Mouse (Mus musculus) megakaryocyte, adult 5-6 weeks (primary cell): ENCODE measurements around the gene Slc37a4. TPM values are rescaled to one million over a fixed set of nuclear protein-coding genes. Genes with fewer than 3 reads are reported as not detected.
"Not testable (repeated sequence)": the region's sequence is repeated elsewhere in the genome, so short reads cannot be mapped to it uniquely, and the experiment has no call there.

Experiments
- ATAC-seq: 2 replicates; pipeline ENCODE4 v1.8.0; 2016; ENCODE audit warnings: mild to moderate bottlenecking, inconsistent platforms; ENCODE audit not compliant: poor library complexity, severe bottlenecking
- total RNA-seq, 2 experiments: library from RNA; stranded (forward) in 1 of 2; stranded (reverse) in 1 of 2; fragments of 153-499, 151-499 nt in 1 of 2; fragments of 221-1000, 200-1000 nt in 1 of 2; gene quantifications; 2 replicates each; pipeline versions ENCODE4 v1.2.3 to v1.2.4; 2015 to 2017

Slc37a4 gene
- total RNA-seq, 2 experiments from 2014 or later, result 14.8 to 19.7 TPM

DNA sequence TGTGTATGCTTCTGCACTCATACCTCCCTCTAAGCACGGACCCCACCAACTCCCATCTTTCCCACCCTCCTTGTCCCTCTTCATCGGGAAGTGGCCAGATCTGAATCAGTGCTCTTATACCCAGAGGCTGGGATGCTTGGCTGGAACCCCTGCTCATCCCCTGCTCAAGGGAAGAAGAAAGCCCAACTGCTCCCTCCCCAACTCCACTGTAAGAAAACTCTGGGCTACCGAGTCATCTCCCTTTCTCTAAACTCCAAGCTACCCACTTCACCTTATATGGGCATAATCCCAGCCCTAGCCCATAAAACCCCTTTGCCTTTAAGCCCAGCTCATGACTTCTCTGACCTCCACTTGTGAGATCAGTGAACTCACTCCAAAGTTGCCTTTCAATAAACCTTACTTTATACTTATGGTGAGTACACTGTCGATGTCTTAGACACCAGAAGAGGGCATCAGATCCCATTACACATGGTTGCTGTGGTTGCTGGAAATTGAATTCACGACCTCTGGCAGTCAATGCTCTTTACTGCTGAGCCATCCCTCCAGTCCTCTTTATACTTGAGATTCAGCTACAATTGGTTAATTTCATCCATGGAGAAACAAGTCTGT, 36.0 kb downstream of the Slc37a4 start:
- no peak for ATAC-seq

DNA sequence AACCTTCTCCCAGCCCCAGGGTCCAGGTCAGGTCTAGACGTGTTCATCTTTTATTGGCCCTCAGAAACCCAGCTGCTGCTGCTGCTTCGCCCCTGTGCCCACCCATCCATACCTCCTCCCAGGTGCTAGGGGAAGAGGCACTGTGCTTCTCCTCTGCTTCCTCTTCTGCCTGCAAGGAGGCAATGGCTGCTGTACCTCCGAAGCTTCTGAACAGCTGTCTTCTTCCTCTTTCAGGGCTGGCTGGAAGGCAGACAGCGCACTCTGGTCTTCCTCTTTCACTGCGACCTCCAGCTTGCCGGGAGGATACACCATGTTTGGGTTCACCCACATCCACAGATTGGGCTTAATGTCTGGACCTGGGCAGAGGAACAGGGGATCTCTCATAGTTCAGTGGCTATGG, 39.1 kb downstream of the Slc37a4 start:
- peak; percentile 100 for ATAC-seq

DNA sequence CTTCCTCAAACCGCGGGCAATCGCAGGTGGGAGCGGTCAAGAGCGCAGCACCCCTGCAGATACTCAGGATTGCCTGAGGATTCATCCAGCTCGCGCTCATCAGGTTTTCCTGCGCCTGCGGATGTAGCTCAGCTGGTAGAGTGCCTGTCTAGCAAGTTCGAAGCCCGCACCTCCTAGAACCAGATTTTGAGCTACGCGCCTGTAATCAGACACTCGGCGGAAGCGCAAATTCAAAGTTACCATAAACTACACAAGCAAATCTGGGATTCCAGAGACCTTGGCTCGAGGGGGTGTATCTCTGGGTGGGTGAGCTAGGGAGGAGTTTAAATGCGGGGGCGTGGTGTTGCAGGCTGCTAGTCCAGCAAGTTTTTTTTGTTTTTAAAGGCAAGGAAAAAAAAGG, 44.3 kb downstream of the Slc37a4 start, which contains the start of gene Foxr1:
Gene Foxr1 (minus strand): TSS at position 176 of the 400 bp plus-strand sequence.
- ATAC-seq, result no peak

DNA sequence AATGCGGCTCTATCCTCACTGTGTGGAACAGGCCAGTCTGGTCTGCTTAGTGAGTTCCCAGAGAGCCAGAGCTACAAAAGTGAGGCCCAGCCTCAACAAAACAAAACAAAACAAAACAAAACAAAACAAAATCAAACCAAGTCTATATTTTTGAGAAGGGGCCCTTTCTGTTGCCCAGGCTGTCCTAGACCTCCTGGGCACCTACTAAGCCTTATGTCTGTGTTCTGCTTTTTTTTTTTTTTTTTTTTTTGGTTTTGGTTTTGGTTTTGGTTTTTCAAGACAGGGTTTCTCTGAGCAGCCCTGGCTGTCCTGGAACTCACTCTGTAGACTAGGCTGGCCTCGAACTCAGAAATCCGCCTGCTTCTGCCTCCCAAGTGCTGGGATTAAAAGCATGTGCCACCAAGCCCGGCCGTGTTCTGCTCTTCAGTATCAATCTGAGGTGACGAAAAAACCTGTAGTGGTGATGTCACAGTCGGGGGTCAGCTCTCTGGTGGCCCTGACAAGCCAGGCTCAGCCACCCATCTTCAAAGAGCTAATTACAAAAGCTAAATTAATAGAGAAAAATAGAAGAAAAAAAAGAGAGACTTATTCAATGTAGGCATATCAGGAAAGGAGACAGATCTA, 47.9 kb downstream of the Slc37a4 start:
- ATAC-seq, result not testable (repeated sequence)

DNA sequence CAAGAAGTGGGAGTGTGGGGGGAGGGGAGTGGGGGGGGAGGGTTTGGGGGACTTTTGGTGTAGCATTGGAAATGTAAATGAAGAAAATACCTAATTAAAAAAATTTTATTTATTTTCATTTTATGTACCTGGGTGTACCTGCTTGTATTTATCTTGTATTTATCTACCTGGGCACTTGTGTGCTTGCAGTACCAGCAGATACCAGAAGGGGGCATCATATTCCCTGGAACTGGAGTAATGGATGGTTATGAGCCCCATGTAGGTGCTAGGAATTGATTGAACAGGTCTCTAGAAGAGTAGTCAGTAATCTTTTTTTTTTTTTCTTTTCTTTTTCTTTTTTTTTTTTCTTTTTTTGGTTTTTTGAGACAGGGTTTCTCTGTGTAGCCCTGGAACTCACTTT, 53.7 kb downstream of the Slc37a4 start:
- ATAC-seq, result no peak

Other genes with a start within 250 kb of the Slc37a4 start
- 179 and 180 TPM in 2 replicates for gene Cbl, start 162.8 kb upstream of the Slc37a4 start, total RNA-seq (2015)
- 45.3 and 70.2 TPM in 2 replicates for gene Cbl, start 162.8 kb upstream of the Slc37a4 start, total RNA-seq (2017)
- not detected in 2 replicates for gene Ccdc153, start 156.2 kb upstream of the Slc37a4 start, total RNA-seq (2015)
- gene Ccdc153, start 156.2 kb upstream of the Slc37a4 start, total RNA-seq (2017), result not detected in 2 replicates
- gene Pdzd3, start 145.4 kb upstream of the Slc37a4 start, total RNA-seq (2015), result 0.07 and 0.34 TPM in 2 replicates
- gene Pdzd3, start 145.4 kb upstream of the Slc37a4 start, total RNA-seq (2017), result not detected in 2 replicates
- gene Nlrx1, start 128.3 kb upstream of the Slc37a4 start, total RNA-seq (2015), result 9.5 and 13.1 TPM in 2 replicates
- 12.1 and 12.4 TPM in 2 replicates for gene Nlrx1, start 128.3 kb upstream of the Slc37a4 start, total RNA-seq (2017)
- 1.3 and 3.9 TPM in 2 replicates for gene Abcg4, start 108.2 kb upstream of the Slc37a4 start, total RNA-seq (2015)
- 1.1 and 1.7 TPM in 2 replicates for gene Abcg4, start 108.2 kb upstream of the Slc37a4 start, total RNA-seq (2017)
- 12.3 and 18.4 TPM in 2 replicates for gene Hinfp, start 91.2 kb upstream of the Slc37a4 start, total RNA-seq (2015)
- gene Hinfp, start 91.2 kb upstream of the Slc37a4 start, total RNA-seq (2017), result 13.1 and 15.3 TPM in 2 replicates
- gene C2cd2l, start 76.6 kb upstream of the Slc37a4 start, total RNA-seq (2015), result 12.0 and 16.4 TPM in 2 replicates
- gene C2cd2l, start 76.6 kb upstream of the Slc37a4 start, total RNA-seq (2017), result 11.0 and 13.4 TPM in 2 replicates
- gene Dpagt1, start 70.8 kb upstream of the Slc37a4 start, total RNA-seq (2015), result 37.7 and 39.4 TPM in 2 replicates
- gene Dpagt1, start 70.8 kb upstream of the Slc37a4 start, total RNA-seq (2017), result 15.2 and 17.4 TPM in 2 replicates
- gene H2afx, start 62.2 kb upstream of the Slc37a4 start, total RNA-seq (2015), result 136 and 144 TPM in 2 replicates
- 239 and 262 TPM in 2 replicates for gene H2afx, start 62.2 kb upstream of the Slc37a4 start, total RNA-seq (2017)
- 63.1 and 83.4 TPM in 2 replicates for gene Hmbs, start 52.6 kb upstream of the Slc37a4 start, total RNA-seq (2015)
- 31.2 and 41.1 TPM in 2 replicates for gene Hmbs, start 52.6 kb upstream of the Slc37a4 start, total RNA-seq (2017)
- gene Vps11, start 35.2 kb upstream of the Slc37a4 start, total RNA-seq (2015), result 19.2 and 19.4 TPM in 2 replicates
- 22.7 and 26.8 TPM in 2 replicates for gene Vps11, start 35.2 kb upstream of the Slc37a4 start, total RNA-seq (2017)
- gene Hyou1, start 17.4 kb upstream of the Slc37a4 start, total RNA-seq (2015), result 27.2 and 29.7 TPM in 2 replicates
- gene Hyou1, start 17.4 kb upstream of the Slc37a4 start, total RNA-seq (2017), result 48.3 and 49.7 TPM in 2 replicates
- gene Rps25, start 10.3 kb downstream of the Slc37a4 start, total RNA-seq (2015), result 2,100 and 2,121 TPM in 2 replicates
- 1,309 and 1,413 TPM in 2 replicates for gene Rps25, start 10.3 kb downstream of the Slc37a4 start, total RNA-seq (2017)
- gene Trappc4, start 10.7 kb downstream of the Slc37a4 start, total RNA-seq (2015), result 91.3 and 95.4 TPM in 2 replicates
- 24.1 and 32.5 TPM in 2 replicates for gene Trappc4, start 10.7 kb downstream of the Slc37a4 start, total RNA-seq (2017)
- 24.5 TPM in 2 replicates for gene Ccdc84, start 21.7 kb downstream of the Slc37a4 start, total RNA-seq (2015)
- 19.8 and 27.1 TPM in 2 replicates for gene Ccdc84, start 21.7 kb downstream of the Slc37a4 start, total RNA-seq (2017)
- gene Foxr1, start 44.3 kb downstream of the Slc37a4 start, total RNA-seq (2015), result not detected in 2 replicates
- not detected in 2 replicates for gene Foxr1, start 44.3 kb downstream of the Slc37a4 start, total RNA-seq (2017)
- not detected in 2 replicates for gene Upk2, start 58.1 kb downstream of the Slc37a4 start, total RNA-seq (2015)
- gene Upk2, start 58.1 kb downstream of the Slc37a4 start, total RNA-seq (2017), result not detected in 2 replicates
- 6.0 TPM in 2 replicates for gene Bcl9l, start 86.0 kb downstream of the Slc37a4 start, total RNA-seq (2015)
- gene Bcl9l, start 86.0 kb downstream of the Slc37a4 start, total RNA-seq (2017), result 2.6 and 3.0 TPM in 2 replicates
- not detected in 2 replicates for gene Cxcr5, start 165.0 kb downstream of the Slc37a4 start, total RNA-seq (2015)
- not detected in 2 replicates for gene Cxcr5, start 165.0 kb downstream of the Slc37a4 start, total RNA-seq (2017)
- gene Ddx6, start 208.0 kb downstream of the Slc37a4 start, total RNA-seq (2015), result 57.1 and 60.2 TPM in 2 replicates
- 71.2 and 88.8 TPM in 2 replicates for gene Ddx6, start 208.0 kb downstream of the Slc37a4 start, total RNA-seq (2017)